Mouse (Mus musculus) urinary bladder, postnatal 25 days (tissue): ENCODE results near the gene Grk5.
A peak's percentile ranks its signal among the peaks of the same experiment; 100 is the strongest.

Source experiments
- DNase-seq: peaks from one replicate; pipeline ENCODE4 v3.0.0; 2022; ENCODE audit warnings: low spot score

Grk5 gene

DNA sequence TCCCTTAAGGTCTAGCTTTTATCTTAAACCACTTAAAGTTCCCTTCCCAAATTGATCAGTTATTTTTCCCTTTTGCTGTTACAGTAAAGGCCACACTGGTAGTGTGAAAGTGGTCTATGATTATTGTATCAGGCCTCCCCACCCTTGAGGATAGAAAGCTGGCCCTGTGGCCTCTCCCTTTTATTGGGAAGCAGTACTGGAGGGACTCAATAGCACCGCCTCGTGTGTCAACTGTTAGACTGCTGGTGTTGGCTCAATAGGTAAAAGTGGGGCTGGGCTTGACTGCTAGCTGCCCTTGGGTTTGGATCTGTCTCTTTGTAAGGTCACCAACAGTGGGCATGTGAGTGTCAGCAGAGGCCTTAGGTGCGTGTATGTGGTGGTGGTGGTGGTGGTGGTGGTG is 174.8 kb downstream of the Grk5 start:
- DNase-seq, result no peak

DNA sequence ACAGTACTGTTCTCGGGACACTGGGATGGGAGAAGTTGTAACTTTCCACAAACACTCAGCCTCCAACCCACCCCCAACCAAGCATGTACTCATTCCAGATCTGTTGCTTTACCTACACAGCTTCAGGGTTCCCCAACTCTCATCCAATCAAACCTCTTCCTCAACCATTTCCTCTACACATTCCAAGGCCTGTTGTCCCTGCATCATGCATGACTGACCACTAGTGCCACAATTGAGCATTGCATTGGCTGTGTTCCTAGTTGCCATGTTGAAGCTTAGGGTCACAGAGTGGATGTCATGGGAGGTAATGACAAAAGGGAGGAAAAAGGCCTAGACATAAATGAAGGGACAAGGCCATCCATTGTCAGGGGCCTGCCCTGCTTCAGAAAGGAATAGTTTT is 175.5 kb downstream of the Grk5 start:
- DNase-seq, result no peak

DNA sequence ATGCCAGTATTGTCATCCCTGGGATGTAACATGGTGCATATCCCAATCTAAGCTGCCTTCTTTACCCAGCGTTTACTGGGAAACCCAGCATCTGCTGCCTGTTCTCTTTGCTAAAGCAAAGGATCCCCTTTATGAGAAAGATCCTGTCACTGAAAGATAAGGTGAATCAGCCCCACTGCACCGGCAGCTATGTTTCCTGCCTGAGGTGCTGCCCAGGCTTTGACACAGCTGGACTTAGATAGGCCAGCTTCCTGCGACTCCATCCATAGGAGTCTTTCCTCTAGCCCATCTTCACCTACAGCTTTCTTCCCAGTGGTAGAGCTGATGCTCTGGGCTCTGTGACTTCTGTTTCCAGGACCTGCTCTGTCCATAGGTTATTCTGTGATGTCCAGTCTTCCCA is 189.1 kb downstream of the Grk5 start:
- no peak for DNase-seq

DNA sequence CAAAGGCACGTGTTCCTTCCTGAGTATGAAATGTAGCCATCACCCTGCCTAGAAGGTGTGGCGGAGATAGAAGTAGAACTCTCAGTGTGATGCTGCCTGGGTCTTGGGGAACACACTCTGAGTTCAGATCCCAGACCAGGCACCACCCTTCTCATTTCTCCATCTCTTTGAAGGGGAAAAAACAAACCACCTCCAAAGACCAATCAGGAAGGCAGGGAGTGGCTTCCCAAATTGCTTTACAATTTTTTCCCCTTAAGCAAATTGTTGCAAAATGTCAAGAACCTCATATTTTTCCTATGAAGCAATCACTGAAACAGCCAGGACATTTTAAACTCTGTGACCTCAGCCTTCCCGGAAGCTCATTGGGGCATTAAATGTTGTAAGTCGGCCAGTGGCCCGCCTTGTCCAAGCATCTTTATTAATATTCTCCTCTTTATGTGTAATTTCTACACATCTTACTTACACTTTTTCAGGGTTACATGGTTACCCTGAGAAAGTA is 190.8 kb downstream of the Grk5 start:
- DNase-seq, result no peak

DNA sequence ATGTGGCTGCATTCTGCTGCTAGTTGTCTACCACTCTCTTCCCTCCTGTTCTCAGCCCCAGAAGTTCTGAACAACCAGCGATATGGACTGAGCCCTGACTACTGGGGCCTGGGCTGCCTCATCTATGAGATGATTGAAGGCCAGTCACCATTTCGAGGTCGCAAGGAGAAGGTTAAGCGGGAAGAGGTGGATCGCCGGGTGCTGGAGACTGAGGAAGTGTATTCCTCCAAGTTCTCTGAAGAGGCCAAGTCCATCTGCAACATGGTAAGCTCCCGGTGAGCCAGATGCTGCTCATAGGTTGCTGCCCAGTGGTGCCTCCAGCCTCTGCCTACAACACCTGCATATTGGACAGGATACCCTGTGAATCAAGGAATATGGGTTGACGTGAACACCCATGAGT is 193.5 kb downstream of the Grk5 start:
- DNase-seq, result no peak

- DNase-seq, result peak; percentile 87
Observed at GRCm38 (mm10) chr19:61084149-61084940, 194.8 kb downstream of the Grk5 start.

GRCm38 (mm10) chr19:61085217-61085616 is 195.7 kb downstream of the Grk5 start:
- no peak for DNase-seq

DNA sequence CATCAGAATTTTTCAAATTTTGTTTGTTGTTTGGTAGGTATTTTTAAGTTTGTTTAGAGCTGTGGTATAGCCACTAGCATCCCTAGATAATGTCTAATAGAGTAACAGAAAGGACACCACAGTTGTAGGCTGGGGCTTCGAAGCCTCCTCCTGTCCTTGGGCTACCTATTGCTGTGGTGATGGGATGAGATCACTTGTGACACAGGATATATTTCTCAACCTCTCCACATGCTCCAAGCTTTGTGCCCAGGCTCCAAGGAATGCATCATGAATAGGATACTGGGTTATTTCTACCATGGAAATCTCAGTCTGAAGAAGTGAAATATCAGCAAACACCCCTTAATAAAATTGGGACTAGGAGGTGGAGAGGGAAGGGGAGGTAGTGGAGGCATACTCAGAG is 198.2 kb downstream of the Grk5 start:
- no peak for DNase-seq

DNA sequence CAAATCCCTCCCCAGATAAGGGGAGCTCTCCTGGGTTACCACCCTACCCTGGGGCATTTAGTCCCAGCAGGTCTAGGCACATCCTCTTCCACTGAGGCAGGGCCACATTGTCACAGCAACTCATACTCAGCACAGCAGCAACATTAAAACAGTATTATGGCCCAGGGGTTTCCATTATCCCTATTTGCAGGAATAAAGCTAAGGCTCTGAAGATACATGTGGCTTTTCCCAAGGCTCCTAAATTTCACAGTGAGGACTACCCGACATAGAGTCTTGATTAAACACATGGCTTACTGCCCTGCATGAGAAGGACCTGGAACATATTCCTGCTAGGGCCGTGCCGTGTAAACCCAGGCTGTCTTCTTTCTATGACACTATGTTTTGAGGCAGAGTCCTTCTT is 199.5 kb downstream of the Grk5 start:
- no peak for DNase-seq

GRCm38 (mm10) chr19:61090541-61090940 is 201.0 kb downstream of the Grk5 start:
- DNase-seq, result no peak

GRCm38 (mm10) chr19:61096776-61097175 is 207.2 kb downstream of the Grk5 start:
- DNase-seq, result no peak

DNA sequence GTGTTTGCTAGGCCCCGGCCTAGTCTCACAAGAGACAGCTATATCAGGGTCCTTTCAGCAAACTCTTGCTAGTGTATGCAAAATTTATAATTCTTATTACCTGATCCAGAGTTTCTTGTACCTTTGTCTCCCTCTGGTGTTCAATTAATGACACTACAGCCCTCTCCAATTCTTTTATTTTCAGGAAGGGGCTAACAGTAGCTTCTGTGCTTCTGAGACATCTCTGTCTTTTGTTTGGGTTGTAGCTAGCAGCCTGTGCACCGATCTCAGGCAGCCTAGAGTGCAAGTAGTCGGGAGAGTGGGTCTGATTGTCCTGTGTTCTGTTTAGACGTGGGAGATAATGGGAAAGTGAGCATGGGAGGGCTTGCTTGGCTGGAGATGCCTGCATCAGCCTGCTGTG is 208.2 kb downstream of the Grk5 start:
- no peak for DNase-seq

DNA sequence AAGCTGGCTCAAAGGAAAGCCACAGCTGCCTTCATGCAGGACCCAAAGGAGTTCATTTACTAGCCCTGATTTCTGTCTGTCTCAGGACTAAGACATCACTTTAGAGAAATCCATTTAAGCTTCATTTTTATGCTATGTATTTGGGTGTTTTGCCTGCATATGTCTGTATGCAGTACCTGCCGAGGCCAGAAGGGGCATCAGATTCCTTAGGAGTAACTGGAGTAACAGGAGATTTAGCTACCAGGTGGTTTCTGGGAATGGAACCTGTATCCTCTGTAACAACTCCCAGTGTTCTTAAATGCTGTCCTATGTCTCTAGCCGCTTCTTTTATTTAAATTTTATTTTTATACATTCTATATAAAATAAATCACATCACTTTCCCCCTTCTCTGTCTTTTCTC is 220.6 kb downstream of the Grk5 start:
- DNase-seq, result no peak

GRCm38 (mm10) chr19:61131096-61131495 is 241.5 kb downstream of the Grk5 start:
- DNase-seq, result no peak

- DNase-seq, result no peak
Observed at GRCm38 (mm10) chr19:61138655-61139054, 249.1 kb downstream of the Grk5 start.

GRCm38 (mm10) chr19:61140342-61141206 is 251.0 kb downstream of the Grk5 start, which contains the start of gene Zfp950:
Gene Zfp950, minus strand, starts transcription at chr19:61140840.
- DNase-seq, result peak; percentile 62

GRCm38 (mm10) chr19:61141299-61141698 is 251.8 kb downstream of the Grk5 start:
- no peak for DNase-seq
